Comparison of ENCODE assay signal across 8 mouse cellular contexts in genomic region chr16:93683508-93684236, GRCm38 (mm10). TPM values are rescaled to one million over a fixed set of nuclear protein-coding genes. Genes with fewer than 3 reads are reported as not detected.
DNase-seq lines count a peak whose midpoint lies in the region; ATAC-seq lines count a peak whose summit lies in the region.

No protein-coding gene starts in this region.

- peak overlapping the region; percentile 38 for H3K9ac ChIP-seq in forebrain, embryonic 15.5 days (replicated peaks)
- peak overlapping the region; percentile 35 for H3K9ac ChIP-seq in limb, embryonic 15.5 days
- H3K9ac ChIP-seq in midbrain, embryonic 15.5 days: peak overlapping the region; percentile 26

- H3K9me3 ChIP-seq in forebrain, embryonic 15.5 days: no peaks in the 10 kb centered on the region
- no peaks in the 10 kb centered on the region for H3K9me3 ChIP-seq in limb, embryonic 15.5 days
- no peaks in the 10 kb centered on the region for H3K9me3 ChIP-seq in midbrain, embryonic 15.5 days

- H3K27ac ChIP-seq in forebrain, embryonic 15.5 days (replicated peaks): no peak overlapping the region
- H3K27ac ChIP-seq in limb, embryonic 15.5 days: peak overlapping the region; percentile 35; the same call in 1 of the 2 replicates
- no peak overlapping the region for H3K27ac ChIP-seq in midbrain, embryonic 15.5 days

- peak overlapping the region; percentile 39 for H3K4me3 ChIP-seq in forebrain, embryonic 15.5 days
- peak overlapping the region; percentile 49 for H3K4me3 ChIP-seq in limb, embryonic 15.5 days
- H3K4me3 ChIP-seq in midbrain, embryonic 15.5 days: peak overlapping the region; percentile 38

- 1% methylated on average over 53 of the region's 53 CpGs for WGBS in forebrain, embryonic 15.5 days
- WGBS in limb, embryonic 15.5 days: under 1% methylated on average over 53 of the region's 53 CpGs
- WGBS in midbrain, embryonic 15.5 days: under 1% methylated on average over 53 of the region's 53 CpGs

- intact Hi-C loops in left cerebral cortex, postnatal 36 days (cut with DNase I): loop anchor here (10.0 kb wide), 1 partner anchor 81 kb away; no protein-coding TSS in a partner anchor
- intact Hi-C loops in left cerebral cortex, postnatal 4 days (cut with DNase I): no loop called here
- intact Hi-C loops in heart, postnatal 14 days (cut with DNase I): loop anchor here (10.0 kb wide), 1 partner anchor 101 kb away; no protein-coding TSS in a partner anchor

- H3K4me2 ChIP-seq in forebrain, embryonic 15.5 days (replicated peaks): peak overlapping the region; percentile 64
- peak overlapping the region; percentile 89 for H3K4me2 ChIP-seq in limb, embryonic 15.5 days
- H3K4me2 ChIP-seq in midbrain, embryonic 15.5 days: peak overlapping the region; percentile 63

- ATAC-seq in forebrain, embryonic 15.5 days (replicated peaks): peak; percentile 35
- ATAC-seq in limb, embryonic 15.5 days (ENCODE audit: insufficient number of reproducible peaks, low FRiP score, low TSS enrichment, low read depth): no peak
- no peak for ATAC-seq in midbrain, embryonic 15.5 days (replicated peaks)

- H3K27me3 ChIP-seq in forebrain, embryonic 15.5 days: peaks cover 50% of the 10 kb centered on the region
- peaks cover 45% of the 10 kb centered on the region for H3K27me3 ChIP-seq in limb, embryonic 15.5 days
- H3K27me3 ChIP-seq in midbrain, embryonic 15.5 days (replicated peaks): peaks cover 49% of the 10 kb centered on the region

- H3K36me3 ChIP-seq in forebrain, embryonic 15.5 days: no peaks in the 10 kb centered on the region
- H3K36me3 ChIP-seq in limb, embryonic 15.5 days: no peaks in the 10 kb centered on the region
- H3K36me3 ChIP-seq in midbrain, embryonic 15.5 days (replicated peaks): no peaks in the 10 kb centered on the region

- peak; percentile 29 to 31 for DNase-seq in left cerebral cortex, postnatal 36 days (ENCODE audit: low spot score in 2 of 2)
- DNase-seq in left cerebral cortex, postnatal 4 days: no peak
- peak; percentile 61 for DNase-seq in adrenal gland, adult 2 months
- peak; percentile 33 to 42 for DNase-seq in heart, postnatal 14 days
- DNase-seq in thymus, postnatal 36 days: no peak

- H3K4me1 ChIP-seq in forebrain, embryonic 15.5 days: peaks cover 19% of the 10 kb centered on the region
- H3K4me1 ChIP-seq in limb, embryonic 15.5 days: peaks cover 23% of the 10 kb centered on the region
- H3K4me1 ChIP-seq in midbrain, embryonic 15.5 days: peaks cover 18% of the 10 kb centered on the region

RNA-seq across cellular contexts. Expression of gene Cbr3, which starts 0.7 kb away (rescaled TPM):
- total RNA-seq in left cerebral cortex, postnatal 36 days (2021): 10 to 100 TPM; 14.5 to 15.9 TPM
- total RNA-seq in left cerebral cortex, postnatal 4 days (2021): 1 to 10 TPM; 7.3 to 8.1 TPM
- 10 to 100 TPM in 1 of 2 experiments, 1 to 10 TPM in 1; 6.2 to 13.0 TPM for total RNA-seq in adrenal gland, adult 2 months (2021)
- 16.4 and 17.6 TPM in 2 replicates for polyA plus RNA-seq in adrenal gland, adult 2 months (2012; rRNA removed)
- 1.4 and 1.6 TPM in 2 replicates for polyA plus RNA-seq in forebrain, embryonic 15.5 days (2015; fragmentation: Nextera tagmentation; extraction: Ambion mirVana)
- total RNA-seq in heart, postnatal 14 days (2021): 1 to 10 TPM; 2.7 to 3.4 TPM
- 16.5 and 17.6 TPM in 2 replicates for polyA plus RNA-seq in limb, embryonic 15.5 days (2015; fragmentation: Nextera tagmentation; extraction: Ambion mirVana)
- 1.6 and 1.7 TPM in 2 replicates for polyA plus RNA-seq in midbrain, embryonic 15.5 days (2015; fragmentation: Nextera tagmentation; extraction: Ambion mirVana)

RNA-seq across cellular contexts. Expression of gene Dop1b, which starts 28.0 kb away (rescaled TPM):
- 100 to 1,000 TPM in 1 of 2 experiments, 10 to 100 TPM in 1; 90.5 to 103 TPM for total RNA-seq in left cerebral cortex, postnatal 36 days (2021)
- 10 to 100 TPM; 94.6 to 97.1 TPM for total RNA-seq in left cerebral cortex, postnatal 4 days (2021)
- total RNA-seq in adrenal gland, adult 2 months (2021): 10 to 100 TPM; 17.4 to 17.5 TPM
- 25.3 and 25.4 TPM in 2 replicates for polyA plus RNA-seq in adrenal gland, adult 2 months (2012; rRNA removed)
- polyA plus RNA-seq in forebrain, embryonic 15.5 days (2015; fragmentation: Nextera tagmentation; extraction: Ambion mirVana): 26.2 and 27.3 TPM in 2 replicates
- total RNA-seq in heart, postnatal 14 days (2021): 10 to 100 TPM; 17.6 to 17.8 TPM
- 15.0 and 17.3 TPM in 2 replicates for polyA plus RNA-seq in limb, embryonic 15.5 days (2015; fragmentation: Nextera tagmentation; extraction: Ambion mirVana)
- polyA plus RNA-seq in midbrain, embryonic 15.5 days (2015; fragmentation: Nextera tagmentation; extraction: Ambion mirVana): 40.9 and 43.8 TPM in 2 replicates

RNA-seq across cellular contexts. Expression of gene Gm5678, which starts 55.8 kb away (rescaled TPM):
- total RNA-seq in left cerebral cortex, postnatal 36 days (2021): 1 to 10 TPM; 3.1 to 3.9 TPM
- 1 to 10 TPM; 1.6 to 2.5 TPM for total RNA-seq in left cerebral cortex, postnatal 4 days (2021)
- total RNA-seq in adrenal gland, adult 2 months (2021): 10 to 100 TPM in 1 of 2 experiments, 1 to 10 TPM in 1; 5.4 to 11.7 TPM
- polyA plus RNA-seq in adrenal gland, adult 2 months (2012; rRNA removed): not detected in 2 replicates
- not detected in 2 replicates for polyA plus RNA-seq in forebrain, embryonic 15.5 days (2015; fragmentation: Nextera tagmentation; extraction: Ambion mirVana)
- 1 to 10 TPM; 1.3 TPM for total RNA-seq in heart, postnatal 14 days (2021)
- polyA plus RNA-seq in limb, embryonic 15.5 days (2015; fragmentation: Nextera tagmentation; extraction: Ambion mirVana): 0.19 TPM in 1 of 2 replicates, not detected in the other
- polyA plus RNA-seq in midbrain, embryonic 15.5 days (2015; fragmentation: Nextera tagmentation; extraction: Ambion mirVana): not detected in 2 replicates

Comparison
In these comparisons a context has a peak if more than half of its experiments do, and no peak if none do; other contexts are left out.
1. DNase-seq: peak in left cerebral cortex, postnatal 36 days (2 of 2), adrenal gland, adult 2 months (single experiment) and heart, postnatal 14 days (2 of 2); none in left cerebral cortex, postnatal 4 days (single experiment) and thymus, postnatal 36 days (0 of 2).
2. RNA of gene Dop1b, which starts 28.0 kb away (total RNA-seq): 90.5 to 103 TPM in left cerebral cortex, postnatal 36 days and 94.6 to 97.1 TPM in left cerebral cortex, postnatal 4 days; 17.6 to 17.8 TPM in heart, postnatal 14 days and 17.4 to 17.5 TPM in adrenal gland, adult 2 months; every median in the first group is over 4 times any median in the second.
3. Peak in every context shown above with its lines, with median percentiles within 50 percentile points of each other: H3K4me2 ChIP-seq, H3K4me3 ChIP-seq and H3K9ac ChIP-seq.